Mouse (Mus musculus) cerebellum, adult 2 months (tissue): ENCODE data around the gene Nlgn1.

Experiments used
- CTCF ChIP-seq: fragments of 200-500 bp; IDR thresholded peaks from 2 replicates; pipeline ENCODE4 v1.5.1; 2011; ENCODE audit warnings: low read depth, mild to moderate bottlenecking, control low read depth, low read length, moderate library complexity, borderline replicate concordance; ENCODE audit not compliant: insufficient read depth
- POLR2A ChIP-seq: fragments of 200-500 bp; IDR thresholded peaks from 2 replicates; pipeline ENCODE4 v1.6.1; 2011; ENCODE audit warnings: low read length, control low read depth, borderline replicate concordance; ENCODE audit not compliant: insufficient read depth

GRCm38 (mm10) chr3:26166711-26167110, 165.5 kb downstream of the Nlgn1 start:
- no peak for TF ChIP-seq CTCF
- TF ChIP-seq POLR2A = no peak
